Mouse (Mus musculus): ENCODE measurements around the gene Dbp.
"Not testable (repeated sequence)": the region's sequence is repeated elsewhere in the genome, so short reads cannot be mapped to it uniquely, and the experiment has no call there.

Dbp gene

DNA sequence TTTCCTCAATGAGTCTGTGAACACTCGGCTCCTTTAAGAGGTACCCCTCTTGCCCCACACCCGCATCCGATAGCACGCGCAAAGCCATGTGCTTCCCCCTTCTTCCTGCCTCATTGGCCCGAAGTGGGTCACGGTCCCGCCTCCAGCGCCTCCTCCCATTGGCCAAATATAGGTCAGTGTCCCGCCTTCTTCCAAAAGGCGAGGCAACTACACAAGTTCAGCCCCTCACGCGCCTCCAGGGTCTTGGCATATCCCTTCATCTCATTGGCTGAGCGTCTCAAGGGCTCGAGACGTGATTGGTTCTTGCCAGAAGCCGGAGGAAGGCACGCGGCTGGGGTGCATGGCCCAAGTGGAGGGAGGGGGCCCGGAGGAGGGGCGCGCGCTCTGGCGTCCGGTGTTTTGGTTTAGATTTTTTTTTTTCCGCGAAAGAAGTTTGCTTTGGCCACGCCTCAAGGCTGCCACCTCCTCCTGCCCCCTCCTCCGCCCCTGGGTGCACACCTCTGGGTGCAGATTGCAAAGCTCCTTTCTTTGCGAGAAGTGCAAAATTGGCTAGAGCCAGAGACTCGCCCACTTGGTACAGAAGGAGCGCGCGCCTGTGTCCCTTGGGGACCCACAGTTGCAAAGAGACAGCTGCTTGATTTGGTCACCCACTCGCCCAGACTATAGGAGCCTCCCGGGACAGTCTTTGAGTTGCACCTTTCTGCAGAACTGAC, at the start of gene Dbp:
Gene Dbp, plus strand, starts transcription at position 359 of the 713 bp plus-strand sequence.
- DNase-seq = peak; percentile 99

DNA sequence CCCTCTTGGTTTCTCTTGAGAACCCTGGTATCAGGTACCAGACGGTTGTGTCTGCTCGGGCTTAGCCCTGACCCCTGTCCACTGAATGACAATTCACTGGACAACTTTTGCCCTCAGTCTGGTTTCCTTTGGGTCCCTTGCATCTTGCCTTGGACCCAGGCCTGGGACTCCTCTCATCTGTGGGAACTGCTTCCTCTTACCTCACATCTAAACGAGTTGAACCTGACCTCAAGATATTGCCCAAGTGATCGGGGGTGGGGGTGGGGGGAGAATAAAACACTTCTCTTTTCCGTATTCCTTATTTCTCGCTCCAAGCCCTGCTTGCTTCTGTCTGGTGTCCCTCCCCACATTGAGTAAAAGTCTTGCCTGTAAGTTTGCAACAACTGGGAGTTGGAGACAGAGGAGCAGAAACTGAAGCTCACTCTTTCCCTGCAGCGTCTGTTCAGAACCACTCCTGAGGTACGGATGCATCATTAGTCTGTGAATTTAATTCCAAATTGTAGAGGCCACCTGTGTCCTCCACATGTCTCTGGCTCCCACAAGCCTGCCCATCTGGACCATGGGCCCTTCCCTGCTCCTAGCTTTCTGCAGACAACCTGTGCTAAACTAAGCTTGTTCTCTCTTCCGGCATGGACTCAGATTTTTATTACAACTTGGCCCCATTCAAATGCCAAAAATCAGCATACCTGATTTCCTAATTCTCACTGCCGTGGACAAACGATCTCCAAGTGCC, 44.0 kb upstream of the Dbp start:
- DNase-seq = no peak

GRCm38 (mm10) chr7:45661702-45662101, 43.2 kb upstream of the Dbp start:
- not testable (repeated sequence) for DNase-seq

DNA sequence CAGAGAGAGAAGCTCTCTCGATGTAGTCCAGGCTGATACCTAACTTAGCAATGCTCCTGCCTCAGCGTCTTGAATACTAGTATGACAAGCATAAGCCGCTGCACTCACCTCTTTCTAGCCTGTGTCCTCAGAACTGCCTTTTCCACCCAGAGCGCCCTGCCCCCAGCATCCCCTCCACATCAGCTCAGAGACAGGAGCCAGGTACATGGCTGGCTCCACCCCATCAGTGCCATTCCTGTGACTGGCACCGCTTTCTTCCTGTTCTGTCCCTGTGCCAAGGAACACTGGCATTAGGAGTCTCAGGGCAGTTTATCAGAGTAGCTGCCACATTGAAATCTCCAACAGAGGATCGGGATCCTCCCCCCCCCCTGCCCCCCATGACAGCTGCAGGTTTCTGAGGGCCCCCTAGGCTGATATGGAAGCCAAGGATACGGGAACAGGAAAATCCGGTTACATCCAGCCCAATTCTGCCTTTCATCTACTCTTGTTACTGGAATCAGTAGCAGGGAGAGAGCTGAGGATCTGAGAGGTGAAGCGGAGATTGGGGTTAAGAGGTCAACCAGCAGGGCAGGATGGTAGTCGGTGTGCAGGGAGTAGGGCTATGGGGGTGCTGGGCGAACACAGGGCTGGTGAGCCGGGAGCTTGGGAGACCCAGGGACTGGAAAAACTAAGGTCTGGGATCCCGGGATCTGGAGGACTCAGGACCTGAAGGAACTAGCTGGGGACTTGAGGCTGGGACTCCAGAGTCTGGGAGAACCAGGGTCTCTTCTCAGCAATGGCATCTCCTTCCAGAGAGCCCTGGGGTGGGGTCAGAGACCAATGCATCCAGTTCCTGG, 39.4 kb upstream of the Dbp start:
- no peak for DNase-seq

GRCm38 (mm10) chr7:45666161-45666560, 38.7 kb upstream of the Dbp start, which contains the start of gene Fut2:
TSS of gene Fut2 (minus strand) at chr7:45666394.
- no peak for DNase-seq

DNA sequence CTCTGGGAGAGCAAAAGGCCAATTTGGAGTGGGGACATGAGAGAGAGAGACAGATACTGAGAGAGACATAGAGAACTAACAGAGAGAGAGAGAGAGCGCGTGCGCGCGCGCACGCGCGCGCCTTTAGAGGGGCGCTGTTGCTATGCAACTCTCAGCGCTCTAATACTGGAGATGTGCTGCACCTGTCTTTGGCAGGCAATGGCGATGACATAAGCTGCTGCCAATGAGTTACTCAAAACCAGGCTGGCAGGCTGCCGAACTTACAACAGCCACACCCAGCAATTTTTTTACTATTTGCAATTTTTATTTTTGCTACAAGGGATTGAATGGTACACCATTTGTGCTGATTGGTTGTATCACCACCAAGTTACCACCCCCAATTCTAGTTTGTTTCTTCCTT, 37.1 kb upstream of the Dbp start:
- peak; percentile 31 for DNase-seq

DNA sequence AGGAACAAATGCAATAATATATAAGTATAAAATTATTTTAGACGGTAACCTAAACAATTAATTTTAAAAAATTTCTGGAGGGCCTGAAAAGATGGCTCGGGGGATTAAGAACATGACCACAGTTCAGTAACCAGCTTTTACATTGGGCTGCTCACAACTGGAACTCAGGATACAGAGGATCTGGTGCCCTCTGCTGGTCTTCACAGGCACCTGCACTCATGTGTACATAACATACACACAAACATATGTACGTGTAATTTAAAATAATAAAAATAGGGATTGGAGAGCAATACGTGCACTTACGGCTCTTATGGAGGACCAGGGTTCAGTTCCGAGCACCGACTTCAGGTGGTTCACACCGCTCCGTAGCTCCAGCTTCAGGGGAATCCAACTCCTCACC, 36.0 kb upstream of the Dbp start:
- no peak for DNase-seq

GRCm38 (mm10) chr7:45677627-45678295, 27.1 kb upstream of the Dbp start:
- DNase-seq = no peak

GRCm38 (mm10) chr7:45678513-45678912, 26.4 kb upstream of the Dbp start:
- no peak for DNase-seq

- no peak for DNase-seq
Observed at GRCm38 (mm10) chr7:45679966-45680621, 24.8 kb upstream of the Dbp start.

DNA sequence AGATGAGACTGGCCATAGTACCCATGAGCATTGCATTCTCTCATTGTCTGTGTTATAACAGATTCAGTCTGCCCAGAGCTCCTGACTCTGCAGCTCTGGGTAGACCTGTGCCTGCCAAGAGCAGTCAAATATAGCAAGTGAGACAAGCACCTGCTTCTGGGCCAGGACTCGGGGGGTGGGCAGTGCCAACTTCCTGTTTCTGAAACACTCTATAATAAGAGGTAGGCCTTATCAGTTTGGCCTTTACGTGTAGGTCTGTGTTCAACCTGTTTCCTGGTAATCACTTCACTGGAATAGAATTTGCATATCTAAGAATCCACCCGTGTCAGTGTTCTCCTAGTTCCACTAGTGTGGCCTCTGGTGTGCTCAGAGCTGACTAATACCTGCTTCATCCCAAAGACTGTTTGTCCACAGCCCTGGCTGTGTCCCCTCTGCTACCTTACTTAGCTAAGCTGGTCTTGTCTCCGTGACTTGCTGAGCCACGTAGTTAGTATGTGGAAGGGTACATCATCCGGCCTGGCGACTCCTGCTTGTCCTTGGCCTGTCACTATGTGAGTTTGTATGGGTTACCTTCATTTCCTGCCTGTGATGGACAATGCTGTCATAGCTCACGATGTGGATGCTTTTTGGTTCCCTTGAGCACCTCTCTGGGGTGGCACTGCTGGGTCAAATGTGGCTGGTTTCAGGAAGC, 23.7 kb upstream of the Dbp start:
- DNase-seq = no peak

- DNase-seq = peak; percentile 84
Observed at GRCm38 (mm10) chr7:45682144-45683126, 22.5 kb upstream of the Dbp start.

DNA sequence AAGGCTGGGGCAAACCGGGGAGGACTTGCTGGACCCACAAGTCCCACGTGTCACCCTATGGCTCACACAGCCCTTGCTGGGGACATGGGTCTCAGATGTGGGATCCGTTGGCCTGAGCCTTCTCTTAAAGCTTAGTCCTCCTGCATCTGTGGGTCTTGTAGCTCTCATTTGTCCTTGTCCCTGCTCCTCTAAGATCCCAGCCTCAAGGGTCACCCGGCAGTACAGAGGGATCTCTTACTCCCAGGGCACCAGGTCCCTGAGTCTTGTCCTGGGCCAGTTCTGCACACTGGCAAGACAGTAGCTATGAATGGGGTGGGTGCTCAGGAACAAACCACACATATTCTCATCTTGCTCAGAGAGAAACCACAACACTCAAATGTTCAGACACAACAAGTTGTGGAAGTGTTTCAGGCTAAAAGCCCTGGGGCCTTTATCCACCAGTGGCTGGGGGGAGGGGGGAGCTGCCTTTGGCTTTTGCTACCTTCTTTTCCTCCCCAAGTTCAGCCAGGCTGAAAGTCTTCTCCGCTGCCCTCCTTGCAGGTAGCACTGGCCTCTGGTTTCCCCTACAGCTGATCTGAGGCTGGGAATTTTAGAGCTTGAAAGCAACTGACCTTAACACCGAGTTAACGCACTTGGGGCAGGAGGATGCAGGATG, 21.4 kb upstream of the Dbp start, which contains the start of gene Ntn5:
Gene Ntn5, plus strand, starts transcription at position 627 of the 655 bp plus-strand sequence.
- DNase-seq = no peak

DNA sequence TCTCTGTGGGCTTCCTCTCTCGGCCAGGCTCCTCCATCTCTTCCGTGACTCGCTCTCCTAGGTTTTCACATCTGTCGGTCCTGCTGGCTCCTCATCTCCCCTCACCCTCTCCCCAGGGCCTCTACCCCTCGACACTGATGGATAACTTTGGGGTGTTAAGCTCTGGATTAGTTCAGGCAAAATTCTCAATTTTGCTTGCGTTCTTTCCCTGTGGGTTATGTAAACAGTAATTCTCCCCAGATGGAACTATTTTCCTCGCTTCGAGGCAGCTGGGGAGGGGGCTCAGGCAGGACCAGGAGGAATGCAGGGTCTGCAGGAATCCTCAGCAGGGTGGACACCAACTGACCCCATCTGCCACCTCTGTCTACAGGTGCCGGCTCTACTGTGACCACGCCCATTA, 19.1 kb upstream of the Dbp start:
- DNase-seq = no peak

- no peak for DNase-seq
Observed at GRCm38 (mm10) chr7:45686841-45687240, 18.0 kb upstream of the Dbp start.

DNA sequence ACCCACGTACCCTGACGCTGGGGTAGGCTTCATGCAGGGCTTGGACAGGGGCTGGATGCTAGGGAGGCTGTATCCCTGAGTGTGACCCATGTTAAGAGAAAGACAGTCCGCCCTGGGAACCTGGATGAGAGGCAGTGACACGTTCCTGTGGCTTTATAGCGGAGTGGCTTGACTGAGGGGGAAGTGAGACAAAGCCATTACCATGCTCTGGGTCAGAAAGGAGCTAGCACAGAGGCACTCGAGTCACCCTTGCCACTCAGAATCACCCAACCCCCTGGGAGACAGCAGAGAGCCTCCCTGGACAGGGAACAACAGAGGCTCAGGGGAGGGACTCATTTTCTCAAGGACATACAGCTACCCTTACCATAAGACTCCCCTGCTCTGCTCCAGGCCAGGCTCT, 15.8 kb upstream of the Dbp start:
- DNase-seq = no peak

GRCm38 (mm10) chr7:45689800-45690199, 15.1 kb upstream of the Dbp start:
- DNase-seq = no peak

DNA sequence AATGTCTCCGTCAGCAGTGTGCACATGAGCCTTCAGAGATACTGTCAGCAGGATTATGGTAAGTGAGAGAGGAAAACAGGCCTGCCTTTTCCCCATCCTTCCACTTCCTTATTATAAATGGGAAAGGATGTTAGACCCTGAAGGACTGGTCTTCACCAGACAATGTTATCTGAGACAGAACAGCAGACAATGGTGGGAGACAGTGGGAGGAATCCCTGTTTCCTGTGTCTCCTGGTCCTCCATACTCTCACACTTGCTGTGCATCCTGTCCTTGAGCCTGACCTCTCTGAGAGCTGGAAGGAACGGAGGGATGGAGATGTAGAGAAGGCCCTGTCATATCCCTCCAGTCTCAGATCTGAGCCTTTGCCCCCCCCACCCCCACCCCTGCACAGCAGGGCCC, 12.5 kb upstream of the Dbp start:
- no peak for DNase-seq

- DNase-seq = no peak
Observed at GRCm38 (mm10) chr7:45693921-45694591, 10.8 kb upstream of the Dbp start, which contains the start of gene Sec1. TSS of gene Sec1 (minus strand) at chr7:45694402.
